Mouse (Mus musculus) embryonic fibroblast, embryonic 13.5 days (primary cell): Measurements from ENCODE around the gene Kcnip4. TPM values are rescaled to one million over a fixed set of nuclear protein-coding genes. Genes with fewer than 3 reads are reported as not detected.

Experiments
- H3K27ac ChIP-seq: 2 replicates; pipeline ENCODE4 v1.5.1; 2012; ENCODE audit warnings: low read length, control low read depth, inconsistent platforms; ENCODE audit not compliant: insufficient read depth
- H3K4me1 ChIP-seq: 2 replicates; pipeline ENCODE4 v1.6.1; 2011; ENCODE audit warnings: low read length; ENCODE audit not compliant: control insufficient read depth, insufficient read depth
- H3K4me3 ChIP-seq: 2 replicates; pipeline ENCODE4 v1.5.1; 2011; ENCODE audit warnings: mild to moderate bottlenecking, control low read depth, low read length; ENCODE audit not compliant: insufficient read depth
- CTCF ChIP-seq: IDR thresholded peaks from 2 replicates; pipeline ENCODE4 v1.5.1; 2011; ENCODE audit warnings: mild to moderate bottlenecking, control low read depth, low read length, moderate library complexity, borderline replicate concordance; ENCODE audit not compliant: insufficient read depth
- POLR2A ChIP-seq: IDR thresholded peaks from 2 replicates; pipeline ENCODE4 v1.6.1; 2011; ENCODE audit warnings: low read depth, mild to moderate bottlenecking, control low read depth, low read length, moderate library complexity
- polyA plus RNA-seq: library from polyadenylated mRNA; stranded (reverse); fragments of >200 nt; gene quantifications from 2 replicates; pipeline ENCODE4 v1.2.4, GENCODE M21; 2011; ENCODE audit warnings: low read depth; ENCODE audit not compliant: missing spikeins, insufficient read length

The Kcnip4 gene
- polyA plus RNA-seq, 1 experiment, result 0.30 TPM

GRCm38 (mm10) chr5:49268807-49269206 is 255.9 kb downstream of the Kcnip4 start:
- TF ChIP-seq POLR2A (no peak), CTCF (no peak)
- no peaks in the 10 kb centered on the region for H3K4me1 ChIP-seq
- H3K27ac ChIP-seq, result no peak overlapping the region
- no peak overlapping the region for H3K4me3 ChIP-seq

- Histone ChIP-seq H3K27ac (no peak overlapping the region), H3K4me1 (no peaks in the 10 kb centered on the region), H3K4me3 (no peak overlapping the region)
- TF ChIP-seq CTCF (no peak), POLR2A (no peak)
Measured at GRCm38 (mm10) chr5:49259356-49259755, 265.4 kb downstream of the Kcnip4 start.

GRCm38 (mm10) chr5:49256850-49257249 is 267.9 kb downstream of the Kcnip4 start:
- Histone ChIP-seq H3K27ac (no peak overlapping the region), H3K4me3 (no peak overlapping the region), H3K4me1 (no peaks in the 10 kb centered on the region)
- no peak for TF ChIP-seq CTCF
- TF ChIP-seq POLR2A, result no peak

- Histone ChIP-seq H3K4me3 (no peak overlapping the region), H3K4me1 (no peaks in the 10 kb centered on the region), H3K27ac (no peak overlapping the region)
- TF ChIP-seq POLR2A (no peak), CTCF (no peak)
Measured at GRCm38 (mm10) chr5:49255983-49256382, 268.7 kb downstream of the Kcnip4 start.

GRCm38 (mm10) chr5:49247081-49247480 is 277.6 kb downstream of the Kcnip4 start:
- TF ChIP-seq CTCF (no peak), POLR2A (no peak)
- H3K27ac ChIP-seq, result no peak overlapping the region
- H3K4me1 ChIP-seq, result no peaks in the 10 kb centered on the region
- H3K4me3 ChIP-seq, result no peak overlapping the region

- no peak for TF ChIP-seq POLR2A
- no peak for TF ChIP-seq CTCF
Measured at GRCm38 (mm10) chr5:49244414-49244813, 280.3 kb downstream of the Kcnip4 start.

GRCm38 (mm10) chr5:49241708-49242107 is 283.0 kb downstream of the Kcnip4 start:
- Histone ChIP-seq H3K4me3 (no peak overlapping the region), H3K27ac (no peak overlapping the region), H3K4me1 (no peaks in the 10 kb centered on the region)
- TF ChIP-seq POLR2A (no peak), CTCF (no peak)

More at GRCm38 (mm10) chr5:49244414-49244813, 280.3 kb downstream of the Kcnip4 start:
- H3K27ac ChIP-seq, result no peak overlapping the region
- no peaks in the 10 kb centered on the region for H3K4me1 ChIP-seq
- no peak overlapping the region for H3K4me3 ChIP-seq

GRCm38 (mm10) chr5:49201164-49201756 is 323.4 kb downstream of the Kcnip4 start:
- H3K27ac ChIP-seq, result no peak overlapping the region
- TF ChIP-seq CTCF (no peak), POLR2A (no peak)
- H3K4me1 ChIP-seq, result no peaks in the 10 kb centered on the region
- no peak overlapping the region for H3K4me3 ChIP-seq

GRCm38 (mm10) chr5:49188236-49188635 is 336.5 kb downstream of the Kcnip4 start:
- TF ChIP-seq CTCF (no peak), POLR2A (no peak)
- no peak overlapping the region for H3K27ac ChIP-seq
- H3K4me1 ChIP-seq, result no peaks in the 10 kb centered on the region
- H3K4me3 ChIP-seq, result no peak overlapping the region

- TF ChIP-seq CTCF, result no peak
- TF ChIP-seq POLR2A, result no peak
- Histone ChIP-seq H3K27ac (no peak overlapping the region), H3K4me1 (no peaks in the 10 kb centered on the region), H3K4me3 (no peak overlapping the region)
Measured at GRCm38 (mm10) chr5:49150116-49150811, 374.4 kb downstream of the Kcnip4 start.
